Mouse (Mus musculus): ENCODE results near the gene Antxr2. TPM values are rescaled to one million over a fixed set of nuclear protein-coding genes. Genes with fewer than 3 reads are reported as not detected.

Gene Antxr2
- total and polyA plus RNA-seq, 3 experiments = 28.1 to 78.9 (median 70.7) TPM

DNA sequence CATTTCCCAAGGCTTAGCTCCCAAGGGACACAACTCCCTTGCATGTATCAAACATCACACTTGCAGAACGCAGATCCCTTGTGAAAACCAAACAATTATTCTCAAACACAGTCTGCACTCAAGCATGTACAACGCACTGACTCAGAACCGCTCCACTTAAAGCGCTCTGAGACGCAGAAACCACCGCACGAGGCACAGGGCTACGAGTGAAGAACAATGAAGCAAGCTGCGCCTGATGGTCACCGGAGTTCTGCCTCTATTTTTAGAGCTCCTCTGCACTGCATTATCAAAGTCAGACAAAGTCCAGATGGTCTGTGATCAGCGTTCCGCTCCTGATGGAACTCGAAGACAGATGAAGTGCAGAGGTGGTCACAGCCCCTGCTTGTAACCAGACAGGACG is 50.4 kb downstream of the Antxr2 start:
- H3K36me3 ChIP-seq (ENCODE audit: control insufficient read depth, insufficient read depth, low read length) = peaks cover 4% of the 10 kb centered on the region
- H3K4me1 ChIP-seq (ENCODE audit: control insufficient read depth, insufficient read depth, low read length) = peaks cover 7% of the 10 kb centered on the region
- DNase-seq = peak; percentile 57 to 65
- TF ChIP-seq CTCF (IDR thresholded peaks at IDR 0.05) (no peak), POLR2A (IDR thresholded peaks at IDR 0.05; ENCODE audit: insufficient read depth, low read depth, low read length) (peak; percentile 58; the same call in 1 of the 2 replicates), EP300 (IDR thresholded peaks at IDR 0.05; ENCODE audit: insufficient read depth, low read depth, low read length) (peak; percentile 69)
- intact Hi-C loops (cut with DNase I) = no loop called here
- 8% methylated on average over 14 of the region's 14 CpGs for WGBS
- no peaks in the 10 kb centered on the region for H3K27me3 ChIP-seq (ENCODE audit: control insufficient read depth, insufficient read depth, low read length)
- peak overlapping the region; percentile 36; the same call in 1 of the 2 replicates for H3K4me3 ChIP-seq
- H3K9ac ChIP-seq (ENCODE audit: low read depth, low read length) = peak overlapping the region; percentile 61
- H3K27ac ChIP-seq = peak overlapping the region; percentile 72
- no peaks in the 10 kb centered on the region for H3K79me2 ChIP-seq (replicated peaks; ENCODE audit: control insufficient read depth, insufficient read depth, low read length)

DNA sequence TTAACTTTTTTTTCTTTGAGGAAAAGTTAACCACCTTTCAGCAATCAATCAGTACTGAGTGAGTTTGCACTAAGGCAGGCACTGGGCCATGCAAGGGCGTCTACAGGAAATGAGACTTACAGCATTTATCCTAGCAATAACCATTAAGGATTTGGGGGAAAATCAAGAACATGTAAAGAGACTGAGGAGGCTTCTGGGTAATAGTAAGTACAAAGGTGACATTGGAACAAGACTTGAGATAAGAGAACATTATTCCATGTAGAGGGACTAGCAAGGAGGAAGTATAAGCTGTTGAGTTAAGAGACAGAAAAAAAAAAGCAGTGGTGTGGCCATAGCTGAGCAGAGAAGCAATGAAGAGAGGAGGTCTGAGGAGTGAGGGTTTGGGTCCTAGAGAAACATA is 57.5 kb downstream of the Antxr2 start:
- no peaks in the 10 kb centered on the region for H3K4me1 ChIP-seq (ENCODE audit: control insufficient read depth, insufficient read depth, low read length)
- H3K9ac ChIP-seq (ENCODE audit: low read depth, low read length) = no peak overlapping the region
- intact Hi-C loops (cut with DNase I) = no loop called here
- no peaks in the 10 kb centered on the region for H3K79me2 ChIP-seq (replicated peaks; ENCODE audit: control insufficient read depth, insufficient read depth, low read length)
- 69% methylated on average over 1 of the region's 1 CpGs for WGBS
- no peak overlapping the region for H3K4me3 ChIP-seq
- H3K36me3 ChIP-seq (ENCODE audit: control insufficient read depth, insufficient read depth, low read length) = no peaks in the 10 kb centered on the region; the same call in 1 of the 2 replicates
- no peak for DNase-seq
- TF ChIP-seq CTCF (IDR thresholded peaks at IDR 0.05) (no peak), POLR2A (IDR thresholded peaks at IDR 0.05; ENCODE audit: insufficient read depth, low read depth, low read length) (no peak), EP300 (IDR thresholded peaks at IDR 0.05; ENCODE audit: insufficient read depth, low read depth, low read length) (no peak)
- H3K27ac ChIP-seq = no peak overlapping the region
- no peaks in the 10 kb centered on the region for H3K27me3 ChIP-seq (ENCODE audit: control insufficient read depth, insufficient read depth, low read length)

DNA sequence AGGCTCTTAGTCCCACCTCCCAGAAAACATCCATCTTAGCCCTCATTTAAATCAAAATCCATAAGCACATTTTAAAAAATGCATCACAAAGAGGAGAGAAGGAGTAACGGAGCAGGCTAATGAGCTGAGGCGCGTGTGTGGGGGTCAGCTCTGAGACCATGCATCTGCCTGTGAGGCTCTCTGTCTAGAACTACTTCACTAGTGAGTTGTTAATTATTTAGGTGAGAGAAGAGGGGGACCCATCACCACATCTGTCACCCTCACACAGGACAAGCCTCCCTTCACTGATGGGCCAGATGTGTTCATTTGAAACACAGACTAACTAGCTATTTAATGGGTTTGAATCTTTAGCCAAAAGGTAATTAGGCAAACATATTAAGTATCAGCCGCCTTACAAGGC is 58.8 kb downstream of the Antxr2 start:
- 95% methylated on average over 4 of the region's 4 CpGs for WGBS
- intact Hi-C loops (cut with DNase I) = no loop called here
- no peak for TF ChIP-seq POLR2A (IDR thresholded peaks at IDR 0.05; ENCODE audit: insufficient read depth, low read depth, low read length)
- TF ChIP-seq EP300 (IDR thresholded peaks at IDR 0.05; ENCODE audit: insufficient read depth, low read depth, low read length) = no peak
- TF ChIP-seq CTCF (IDR thresholded peaks at IDR 0.05) = no peak
- Histone ChIP-seq H3K27ac (no peak overlapping the region), H3K9ac (ENCODE audit: low read depth, low read length) (no peak overlapping the region), H3K79me2 (replicated peaks; ENCODE audit: control insufficient read depth, insufficient read depth, low read length) (no peaks in the 10 kb centered on the region), H3K4me3 (no peak overlapping the region), H3K4me1 (ENCODE audit: control insufficient read depth, insufficient read depth, low read length) (no peaks in the 10 kb centered on the region), H3K27me3 (ENCODE audit: control insufficient read depth, insufficient read depth, low read length) (no peaks in the 10 kb centered on the region), H3K36me3 (ENCODE audit: control insufficient read depth, insufficient read depth, low read length) (no peaks in the 10 kb centered on the region; the same call in 1 of the 2 replicates)
- no peak for DNase-seq

GRCm38 (mm10) chr5:97971236-97971635 is 59.6 kb downstream of the Antxr2 start:
- TF ChIP-seq POLR2A (IDR thresholded peaks at IDR 0.05; ENCODE audit: insufficient read depth, low read depth, low read length) = no peak
- no peak for TF ChIP-seq EP300 (IDR thresholded peaks at IDR 0.05; ENCODE audit: insufficient read depth, low read depth, low read length)
- no peak for TF ChIP-seq CTCF (IDR thresholded peaks at IDR 0.05)
- Histone ChIP-seq H3K4me3 (no peak overlapping the region), H3K4me1 (ENCODE audit: control insufficient read depth, insufficient read depth, low read length) (no peaks in the 10 kb centered on the region), H3K79me2 (replicated peaks; ENCODE audit: control insufficient read depth, insufficient read depth, low read length) (no peaks in the 10 kb centered on the region), H3K27me3 (ENCODE audit: control insufficient read depth, insufficient read depth, low read length) (no peaks in the 10 kb centered on the region), H3K9ac (ENCODE audit: low read depth, low read length) (no peak overlapping the region), H3K36me3 (ENCODE audit: control insufficient read depth, insufficient read depth, low read length) (no peaks in the 10 kb centered on the region; the same call in 1 of the 2 replicates), H3K27ac (no peak overlapping the region)
- no peak for DNase-seq
- WGBS = 45% methylated on average over 3 of the region's 3 CpGs
- intact Hi-C loops (cut with DNase I) = no loop called here

- TF ChIP-seq CTCF (IDR thresholded peaks at IDR 0.05) (no peak), EP300 (IDR thresholded peaks at IDR 0.05; ENCODE audit: insufficient read depth, low read depth, low read length) (no peak)
- WGBS = 87% methylated on average over 5 of the region's 5 CpGs
- H3K79me2 ChIP-seq (replicated peaks; ENCODE audit: control insufficient read depth, insufficient read depth, low read length) = no peaks in the 10 kb centered on the region
- DNase-seq = no peak
- intact Hi-C loops (cut with DNase I) = no loop called here
- H3K36me3 ChIP-seq (ENCODE audit: control insufficient read depth, insufficient read depth, low read length) = peaks cover 4% of the 10 kb centered on the region; the same call in 1 of the 2 replicates
- H3K27ac ChIP-seq = no peak overlapping the region
- H3K9ac ChIP-seq (ENCODE audit: low read depth, low read length) = no peak overlapping the region
- H3K4me1 ChIP-seq (ENCODE audit: control insufficient read depth, insufficient read depth, low read length) = no peaks in the 10 kb centered on the region
- no peaks in the 10 kb centered on the region for H3K27me3 ChIP-seq (ENCODE audit: control insufficient read depth, insufficient read depth, low read length)
- no peak overlapping the region for H3K4me3 ChIP-seq
Observed at GRCm38 (mm10) chr5:97967044-97967443, 63.8 kb downstream of the Antxr2 start.

GRCm38 (mm10) chr5:97966101-97966500 is 64.7 kb downstream of the Antxr2 start:
- no peak overlapping the region for H3K27ac ChIP-seq
- TF ChIP-seq CTCF (IDR thresholded peaks at IDR 0.05) = no peak
- no peak for TF ChIP-seq EP300 (IDR thresholded peaks at IDR 0.05; ENCODE audit: insufficient read depth, low read depth, low read length)
- no peak for TF ChIP-seq POLR2A (IDR thresholded peaks at IDR 0.05; ENCODE audit: insufficient read depth, low read depth, low read length)
- H3K4me1 ChIP-seq (ENCODE audit: control insufficient read depth, insufficient read depth, low read length) = no peaks in the 10 kb centered on the region
- no peaks in the 10 kb centered on the region for H3K79me2 ChIP-seq (replicated peaks; ENCODE audit: control insufficient read depth, insufficient read depth, low read length)
- no peak overlapping the region for H3K9ac ChIP-seq (ENCODE audit: low read depth, low read length)
- peaks cover 4% of the 10 kb centered on the region; the same call in 1 of the 2 replicates for H3K36me3 ChIP-seq (ENCODE audit: control insufficient read depth, insufficient read depth, low read length)
- H3K4me3 ChIP-seq = no peak overlapping the region
- intact Hi-C loops (cut with DNase I) = no loop called here
- no peak for DNase-seq
- no peaks in the 10 kb centered on the region for H3K27me3 ChIP-seq (ENCODE audit: control insufficient read depth, insufficient read depth, low read length)

Data from heart, adult 2 months (tissue).